Mouse (Mus musculus): ENCODE measurements around the gene Rfc2. TPM values are rescaled to one million over a fixed set of nuclear protein-coding genes. Genes with fewer than 3 reads are reported as not detected.

Gene Rfc2
- 375 and 391 TPM in 2 replicates for polyA plus RNA-seq (2014; fragmentation: Nextera tagmentation; extraction: Ambion mirVana)

- Histone ChIP-seq H3K4me1 (replicated peaks; ENCODE audit: control insufficient read depth, insufficient read depth, low read length) (peaks cover 5% of the 10 kb centered on the region), H3K27me3 (ENCODE audit: control insufficient read depth, insufficient read depth, low read length) (no peaks in the 10 kb centered on the region), H3K9me3 (ENCODE audit: control insufficient read depth, low read length) (no peaks in the 10 kb centered on the region), H3K27ac (ENCODE audit: low read depth, low read length) (no peak within 1 kb of the TSS), H3K4me2 (ENCODE audit: low read depth, low read length, severe bottlenecking) (no peak within 1 kb of the TSS), H3K9ac (ENCODE audit: low read length) (no peak within 1 kb of the TSS), H3K4me3 (ENCODE audit: low read depth, low read length) (no peak within 1 kb of the TSS), H3K36me3 (ENCODE audit: control insufficient read depth, insufficient read depth, low read length) (no peaks in the 10 kb centered on the region)
- 88% methylated on average over 5 of the region's 5 CpGs for WGBS
- DNase-seq (ENCODE audit: low spot score) (no peak), ATAC-seq (replicated peaks; ENCODE audit: low FRiP score) (no peak)
These were observed at the start of gene Rfc2 for GRCm38 (mm10) chr5:134581146-134581545. Gene Rfc2 (plus strand): TSS chr5:134581366.

DNA sequence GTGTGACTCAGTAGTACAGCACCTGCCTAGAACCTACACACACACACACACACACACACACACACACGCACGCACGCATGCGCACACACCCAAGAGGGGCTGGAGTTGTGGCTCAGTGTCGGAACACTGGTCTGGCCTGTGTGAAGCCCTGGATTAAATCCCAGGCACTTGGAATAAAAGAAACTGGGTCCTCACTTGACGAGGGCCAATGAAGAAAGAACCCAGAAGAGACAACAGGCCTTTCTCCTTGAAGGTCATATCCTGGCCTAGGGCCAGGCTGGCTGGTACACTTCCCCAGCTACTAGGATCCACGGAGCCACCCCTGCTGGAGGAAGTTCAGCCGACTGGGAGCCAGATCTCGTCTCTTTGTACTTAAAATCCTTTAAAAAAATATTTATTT lies 49.6 kb upstream of the Rfc2 start:
- no peak for ATAC-seq (replicated peaks; ENCODE audit: low FRiP score)
- Histone ChIP-seq H3K36me3 (ENCODE audit: control insufficient read depth, insufficient read depth, low read length) (no peaks in the 10 kb centered on the region), H3K4me1 (replicated peaks; ENCODE audit: control insufficient read depth, insufficient read depth, low read length) (no peaks in the 10 kb centered on the region), H3K4me2 (ENCODE audit: low read depth, low read length, severe bottlenecking) (no peak overlapping the region), H3K9ac (ENCODE audit: low read length) (no peak overlapping the region), H3K4me3 (ENCODE audit: low read depth, low read length) (no peak overlapping the region), H3K27ac (ENCODE audit: low read depth, low read length) (no peak overlapping the region), H3K9me3 (ENCODE audit: control insufficient read depth, low read length) (no peaks in the 10 kb centered on the region), H3K27me3 (ENCODE audit: control insufficient read depth, insufficient read depth, low read length) (no peaks in the 10 kb centered on the region)
- 91% methylated on average over 9 of the region's 9 CpGs for WGBS
- DNase-seq (ENCODE audit: low spot score): no peak

- WGBS: 94% methylated on average over 6 of the region's 6 CpGs
- Histone ChIP-seq H3K4me3 (ENCODE audit: low read depth, low read length) (no peak overlapping the region), H3K9ac (ENCODE audit: low read length) (no peak overlapping the region), H3K9me3 (ENCODE audit: control insufficient read depth, low read length) (no peaks in the 10 kb centered on the region), H3K27ac (ENCODE audit: low read depth, low read length) (no peak overlapping the region), H3K4me1 (replicated peaks; ENCODE audit: control insufficient read depth, insufficient read depth, low read length) (no peaks in the 10 kb centered on the region), H3K4me2 (ENCODE audit: low read depth, low read length, severe bottlenecking) (no peak overlapping the region), H3K36me3 (ENCODE audit: control insufficient read depth, insufficient read depth, low read length) (no peaks in the 10 kb centered on the region), H3K27me3 (ENCODE audit: control insufficient read depth, insufficient read depth, low read length) (no peaks in the 10 kb centered on the region)
- DNase-seq (ENCODE audit: low spot score) (no peak), ATAC-seq (replicated peaks; ENCODE audit: low FRiP score) (no peak)
These were observed 48.7 kb upstream of the Rfc2 start for GRCm38 (mm10) chr5:134532417-134532816.

GRCm38 (mm10) chr5:134536036-134536435 lies 45.1 kb upstream of the Rfc2 start:
- Histone ChIP-seq H3K9ac (ENCODE audit: low read length) (no peak overlapping the region), H3K27me3 (ENCODE audit: control insufficient read depth, insufficient read depth, low read length) (no peaks in the 10 kb centered on the region), H3K4me2 (ENCODE audit: low read depth, low read length, severe bottlenecking) (no peak overlapping the region), H3K27ac (ENCODE audit: low read depth, low read length) (no peak overlapping the region), H3K4me3 (ENCODE audit: low read depth, low read length) (no peak overlapping the region), H3K36me3 (ENCODE audit: control insufficient read depth, insufficient read depth, low read length) (no peaks in the 10 kb centered on the region), H3K4me1 (replicated peaks; ENCODE audit: control insufficient read depth, insufficient read depth, low read length) (no peaks in the 10 kb centered on the region; the same call in 1 of the 2 replicates), H3K9me3 (ENCODE audit: control insufficient read depth, low read length) (no peaks in the 10 kb centered on the region)
- DNase-seq (ENCODE audit: low spot score) (no peak), ATAC-seq (replicated peaks; ENCODE audit: low FRiP score) (no peak)
- WGBS: 96% methylated on average over 6 of the region's 6 CpGs

DNA sequence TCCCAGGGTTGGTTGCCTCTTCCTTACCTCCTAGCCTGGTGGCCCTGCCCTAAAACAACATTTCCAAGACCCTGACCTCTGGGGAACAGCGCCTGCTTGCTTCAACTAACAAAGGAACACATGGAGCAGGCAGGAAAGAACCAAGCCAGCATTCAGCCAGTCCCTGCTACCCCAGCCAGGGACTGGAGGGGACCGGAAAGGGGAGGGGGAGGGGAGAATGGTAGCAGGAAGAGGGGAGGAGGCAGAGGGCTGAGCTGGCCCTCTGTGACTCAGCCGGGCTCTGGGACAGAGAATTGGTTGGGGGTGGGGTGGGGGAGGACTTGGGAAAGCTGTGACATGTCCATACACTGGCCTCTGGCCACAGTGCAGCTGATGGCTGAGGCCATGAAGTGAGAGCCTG lies 41.3 kb upstream of the Rfc2 start:
- peak; percentile 58 for DNase-seq (ENCODE audit: low spot score)
- no peaks in the 10 kb centered on the region; the same call in 1 of the 2 replicates for H3K4me1 ChIP-seq (replicated peaks; ENCODE audit: control insufficient read depth, insufficient read depth, low read length)
- H3K27me3 ChIP-seq (ENCODE audit: control insufficient read depth, insufficient read depth, low read length): no peaks in the 10 kb centered on the region
- H3K9me3 ChIP-seq (ENCODE audit: control insufficient read depth, low read length): no peaks in the 10 kb centered on the region
- H3K4me3 ChIP-seq (ENCODE audit: low read depth, low read length): no peak overlapping the region
- no peak overlapping the region for H3K27ac ChIP-seq (ENCODE audit: low read depth, low read length)
- H3K4me2 ChIP-seq (ENCODE audit: low read depth, low read length, severe bottlenecking): no peak overlapping the region
- 0 out of 2 replicates have a peak, but pooled peaks have one; percentile 10 for ATAC-seq (replicated peaks; ENCODE audit: low FRiP score)
- 4% methylated on average over 3 of the region's 3 CpGs for WGBS
- H3K9ac ChIP-seq (ENCODE audit: low read length): no peak overlapping the region
- no peaks in the 10 kb centered on the region for H3K36me3 ChIP-seq (ENCODE audit: control insufficient read depth, insufficient read depth, low read length)

- no peaks in the 10 kb centered on the region for H3K36me3 ChIP-seq (ENCODE audit: control insufficient read depth, insufficient read depth, low read length)
- no peak overlapping the region for H3K4me3 ChIP-seq (ENCODE audit: low read depth, low read length)
- H3K27ac ChIP-seq (ENCODE audit: low read depth, low read length): no peak overlapping the region
- H3K9ac ChIP-seq (ENCODE audit: low read length): no peak overlapping the region
- H3K4me1 ChIP-seq (replicated peaks; ENCODE audit: control insufficient read depth, insufficient read depth, low read length): no peaks in the 10 kb centered on the region; the same call in 1 of the 2 replicates
- DNase-seq (ENCODE audit: low spot score) (no peak), ATAC-seq (replicated peaks; ENCODE audit: low FRiP score) (no peak)
- H3K9me3 ChIP-seq (ENCODE audit: control insufficient read depth, low read length): no peaks in the 10 kb centered on the region
- H3K4me2 ChIP-seq (ENCODE audit: low read depth, low read length, severe bottlenecking): no peak overlapping the region
- H3K27me3 ChIP-seq (ENCODE audit: control insufficient read depth, insufficient read depth, low read length): no peaks in the 10 kb centered on the region
- WGBS: 80% methylated on average over 6 of the region's 6 CpGs
These were observed 40.3 kb upstream of the Rfc2 start for GRCm38 (mm10) chr5:134540881-134541280.

GRCm38 (mm10) chr5:134541640-134542039 lies 39.5 kb upstream of the Rfc2 start:
- DNase-seq (ENCODE audit: low spot score): no peak

GRCm38 (mm10) chr5:134544516-134545241 lies 36.5 kb upstream of the Rfc2 start:
- no peaks in the 10 kb centered on the region for H3K27me3 ChIP-seq (ENCODE audit: control insufficient read depth, insufficient read depth, low read length)
- no peak for DNase-seq (ENCODE audit: low spot score)
- H3K4me2 ChIP-seq (ENCODE audit: low read depth, low read length, severe bottlenecking): no peak overlapping the region
- no peak for ATAC-seq (replicated peaks; ENCODE audit: low FRiP score)
- H3K9ac ChIP-seq (ENCODE audit: low read length): no peak overlapping the region; the same call in 1 of the 2 replicates
- H3K9me3 ChIP-seq (ENCODE audit: control insufficient read depth, low read length): no peaks in the 10 kb centered on the region
- H3K4me1 ChIP-seq (replicated peaks; ENCODE audit: control insufficient read depth, insufficient read depth, low read length): peaks cover 2% of the 10 kb centered on the region; the same call in 1 of the 2 replicates
- H3K27ac ChIP-seq (ENCODE audit: low read depth, low read length): no peak overlapping the region
- H3K4me3 ChIP-seq (ENCODE audit: low read depth, low read length): no peak overlapping the region
- H3K36me3 ChIP-seq (ENCODE audit: control insufficient read depth, insufficient read depth, low read length): no peaks in the 10 kb centered on the region
- 70% methylated on average over 19 of the region's 19 CpGs for WGBS

More at GRCm38 (mm10) chr5:134541640-134542039, 39.5 kb upstream of the Rfc2 start:
- ATAC-seq (replicated peaks; ENCODE audit: low FRiP score): no peak
- Histone ChIP-seq H3K27ac (ENCODE audit: low read depth, low read length) (no peak overlapping the region), H3K36me3 (ENCODE audit: control insufficient read depth, insufficient read depth, low read length) (no peaks in the 10 kb centered on the region), H3K4me3 (ENCODE audit: low read depth, low read length) (no peak overlapping the region), H3K9ac (ENCODE audit: low read length) (no peak overlapping the region), H3K4me1 (replicated peaks; ENCODE audit: control insufficient read depth, insufficient read depth, low read length) (no peaks in the 10 kb centered on the region; the same call in 1 of the 2 replicates), H3K4me2 (ENCODE audit: low read depth, low read length, severe bottlenecking) (no peak overlapping the region), H3K9me3 (ENCODE audit: control insufficient read depth, low read length) (no peaks in the 10 kb centered on the region), H3K27me3 (ENCODE audit: control insufficient read depth, insufficient read depth, low read length) (no peaks in the 10 kb centered on the region)
- WGBS: 30% methylated on average over 7 of the region's 7 CpGs

GRCm38 (mm10) chr5:134545242-134545629 lies 35.9 kb upstream of the Rfc2 start:
- ATAC-seq (replicated peaks; ENCODE audit: low FRiP score) (no peak), DNase-seq (ENCODE audit: low spot score) (no peak)
- Histone ChIP-seq H3K27ac (ENCODE audit: low read depth, low read length) (no peak overlapping the region), H3K27me3 (ENCODE audit: control insufficient read depth, insufficient read depth, low read length) (no peaks in the 10 kb centered on the region), H3K4me1 (replicated peaks; ENCODE audit: control insufficient read depth, insufficient read depth, low read length) (peaks cover 2% of the 10 kb centered on the region; the same call in 1 of the 2 replicates), H3K36me3 (ENCODE audit: control insufficient read depth, insufficient read depth, low read length) (no peaks in the 10 kb centered on the region), H3K9ac (ENCODE audit: low read length) (no peak overlapping the region), H3K4me3 (ENCODE audit: low read depth, low read length) (no peak overlapping the region), H3K4me2 (ENCODE audit: low read depth, low read length, severe bottlenecking) (no peak overlapping the region), H3K9me3 (ENCODE audit: control insufficient read depth, low read length) (no peaks in the 10 kb centered on the region)
- 53% methylated on average over 3 of the region's 3 CpGs for WGBS

All from forebrain, embryonic 11.5 days (tissue).